10 mouse cellular contexts compared by ENCODE assay signal in the genomic region with DNA sequence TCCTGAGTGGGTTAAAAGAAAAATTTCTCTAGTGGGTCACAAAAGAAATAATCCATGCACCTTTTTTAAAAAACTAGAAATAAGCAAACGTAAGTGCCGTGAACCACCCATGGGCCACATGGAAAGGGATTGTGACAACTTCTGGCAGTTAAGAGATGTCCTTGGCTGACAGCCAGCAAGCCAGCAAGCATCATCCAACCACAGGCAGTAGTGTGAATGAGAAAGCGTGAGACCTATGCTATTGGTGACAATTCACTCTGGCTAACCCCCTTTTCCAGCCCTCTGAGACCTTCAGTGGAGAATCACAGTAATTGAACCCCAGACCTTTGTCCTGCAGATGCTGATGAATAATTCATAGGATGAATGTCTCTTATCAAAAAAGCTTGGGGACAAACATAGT.
DNase-seq lines count a peak whose midpoint lies in the region; ATAC-seq and TF ChIP-seq lines count a peak whose summit lies in the region.
"Had no signal": no experiment of that assay in that cellular context is flagged by ENCODE, and none has a peak within 500 bp of the region (broad histone marks: within the 10 kb centered on the region; RNA-seq: fewer than 3 reads in every experiment).

No protein-coding gene starts in this region.

- H3K4me3 ChIP-seq in kidney, postnatal 0 days (replicated peaks; ENCODE audit: low read depth, low read length), result no peak overlapping the region
- no peak overlapping the region for H3K4me3 ChIP-seq in midbrain, embryonic 15.5 days
- H3K4me3 ChIP-seq: lung, embryonic 15.5 days; neural tube, embryonic 13.5 days had no signal

- no peak overlapping the region for H3K9ac ChIP-seq in kidney, postnatal 0 days (ENCODE audit: low read depth, low read length)
- H3K9ac ChIP-seq in midbrain, embryonic 15.5 days, result no peak overlapping the region
- H3K9ac ChIP-seq: lung, embryonic 15.5 days; neural tube, embryonic 13.5 days had no signal

- ATAC-seq in kidney, postnatal 0 days (replicated peaks; ENCODE audit: low FRiP score, low read depth), result no peak
- peak; percentile 58; the same call in 1 of the 2 replicates for ATAC-seq in midbrain, embryonic 15.5 days (replicated peaks)
- no peak for ATAC-seq in megakaryocyte, adult 5-6 weeks (ENCODE audit: poor library complexity, severe bottlenecking)

- no peaks in the 10 kb centered on the region for H3K27me3 ChIP-seq in kidney, postnatal 0 days (ENCODE audit: insufficient read depth, low read length)
- H3K27me3 ChIP-seq in midbrain, embryonic 15.5 days (replicated peaks), result no peaks in the 10 kb centered on the region
- H3K27me3 ChIP-seq: lung, embryonic 15.5 days; neural tube, embryonic 13.5 days had no signal

- H3K9me3 ChIP-seq in kidney, postnatal 0 days (replicated peaks; ENCODE audit: low read length), result no peaks in the 10 kb centered on the region
- H3K9me3 ChIP-seq in midbrain, embryonic 15.5 days, result no peaks in the 10 kb centered on the region
- H3K9me3 ChIP-seq: lung, embryonic 15.5 days; neural tube, embryonic 13.5 days had no signal

- no peak for TF ChIP-seq CTCF in kidney, postnatal 0 days (IDR thresholded peaks at IDR 0.05; ENCODE audit: low read depth)

- DNase-seq in cerebellum, postnatal 25 days, result peak; percentile 22 to 54
- no peak for DNase-seq in cerebellum, adult 8-10 months
- peak; percentile 3 for DNase-seq in kidney, postnatal 0 days (ENCODE audit: low spot score)
- DNase-seq in kidney, adult 8-10 months, result no peak
- DNase-seq in retina, postnatal 1 day, result peak; percentile 20
- DNase-seq in retina, embryonic 14.5 days (ENCODE audit: low spot score), result no peak

- H3K4me2 ChIP-seq in kidney, postnatal 0 days (ENCODE audit: low read length), result no peak overlapping the region
- H3K4me2 ChIP-seq in midbrain, embryonic 15.5 days, result no peak overlapping the region
- H3K4me2 ChIP-seq: lung, embryonic 15.5 days; neural tube, embryonic 13.5 days had no signal

- no peaks in the 10 kb centered on the region for H3K36me3 ChIP-seq in kidney, postnatal 0 days (ENCODE audit: insufficient read depth, low read length)
- H3K36me3 ChIP-seq in midbrain, embryonic 15.5 days (replicated peaks), result no peaks in the 10 kb centered on the region
- H3K36me3 ChIP-seq: lung, embryonic 15.5 days; neural tube, embryonic 13.5 days had no signal

- WGBS in kidney, postnatal 0 days, result 58% methylated on average over 3 of the region's 3 CpGs
- 46% methylated on average over 3 of the region's 3 CpGs for WGBS in midbrain, embryonic 15.5 days

- H3K4me1 ChIP-seq in kidney, postnatal 0 days (replicated peaks; ENCODE audit: insufficient read depth, low read length), result no peaks in the 10 kb centered on the region
- no peaks in the 10 kb centered on the region; the same call in 1 of the 2 replicates for H3K4me1 ChIP-seq in midbrain, embryonic 15.5 days
- H3K4me1 ChIP-seq: lung, embryonic 15.5 days; neural tube, embryonic 13.5 days had no signal

- H3K27ac ChIP-seq in kidney, postnatal 0 days, result no peak overlapping the region
- H3K27ac ChIP-seq in midbrain, embryonic 15.5 days, result no peak overlapping the region
- H3K27ac ChIP-seq: lung, embryonic 15.5 days; neural tube, embryonic 13.5 days had no signal

Comparison
In these comparisons a context has a peak if more than half of its experiments do, and no peak if none do; other contexts are left out.
1. DNase-seq: peak in cerebellum, postnatal 25 days (2 of 2), kidney, postnatal 0 days (single experiment) and retina, postnatal 1 day (single experiment); none in cerebellum, adult 8-10 months (single experiment), kidney, adult 8-10 months (0 of 2) and retina, embryonic 14.5 days (single experiment).